Mouse (Mus musculus) embryo, embryonic 10 days (tissue): ENCODE results near the gene Klhdc8a.

Experiments
- DNase-seq: peaks from one replicate; pipeline ENCODE4 v3.0.0-alpha.2; 2015; ENCODE audit warnings: low spot score

Klhdc8a gene

GRCm38 (mm10) chr1:132317894-132318863 lies 19.8 kb downstream of the Klhdc8a start:
- no peak for DNase-seq

- DNase-seq: no peak
Measured at GRCm38 (mm10) chr1:132319242-132319641, 20.8 kb downstream of the Klhdc8a start.

GRCm38 (mm10) chr1:132321821-132322580 lies 23.6 kb downstream of the Klhdc8a start:
- DNase-seq: peak; percentile 45

- peak; percentile 94 for DNase-seq
Measured at GRCm38 (mm10) chr1:132322711-132323542, 24.5 kb downstream of the Klhdc8a start.

- no peak for DNase-seq
Measured at GRCm38 (mm10) chr1:132326777-132327176, 28.4 kb downstream of the Klhdc8a start.

- DNase-seq: no peak
Measured at GRCm38 (mm10) chr1:132327477-132327876, 29.1 kb downstream of the Klhdc8a start.

- no peak for DNase-seq
Measured at GRCm38 (mm10) chr1:132328565-132328964, 30.1 kb downstream of the Klhdc8a start.

- no peak for DNase-seq
Measured at GRCm38 (mm10) chr1:132329656-132330055, 31.2 kb downstream of the Klhdc8a start.

- no peak for DNase-seq
Measured at GRCm38 (mm10) chr1:132330397-132330796, 32.0 kb downstream of the Klhdc8a start.

- DNase-seq: no peak
Measured at GRCm38 (mm10) chr1:132331283-132331682, 32.9 kb downstream of the Klhdc8a start.

GRCm38 (mm10) chr1:132333201-132333600 lies 34.8 kb downstream of the Klhdc8a start:
- DNase-seq: peak; percentile 32

GRCm38 (mm10) chr1:132333675-132334141 lies 35.3 kb downstream of the Klhdc8a start:
- DNase-seq: peak; percentile 89

GRCm38 (mm10) chr1:132334178-132334801 lies 35.9 kb downstream of the Klhdc8a start:
- no peak for DNase-seq

- DNase-seq: peak; percentile 74
Measured at GRCm38 (mm10) chr1:132335378-132335965, 37.0 kb downstream of the Klhdc8a start.

- no peak for DNase-seq
Measured at GRCm38 (mm10) chr1:132336921-132337320, 38.5 kb downstream of the Klhdc8a start.

- DNase-seq: no peak
Measured at GRCm38 (mm10) chr1:132338027-132338660, 39.7 kb downstream of the Klhdc8a start.

- no peak for DNase-seq
Measured at GRCm38 (mm10) chr1:132341731-132342501, 43.5 kb downstream of the Klhdc8a start.

GRCm38 (mm10) chr1:132342518-132342917 lies 44.1 kb downstream of the Klhdc8a start:
- DNase-seq: no peak

GRCm38 (mm10) chr1:132343191-132343590 lies 44.8 kb downstream of the Klhdc8a start:
- no peak for DNase-seq

- no peak for DNase-seq
Measured at GRCm38 (mm10) chr1:132343656-132344055, 45.2 kb downstream of the Klhdc8a start.
